Mouse (Mus musculus): ENCODE data around the gene Qtrt1. TPM values are rescaled to one million over a fixed set of nuclear protein-coding genes. Genes with fewer than 3 reads are reported as not detected.

Gene Qtrt1
- 5.6 TPM in 2 replicates for total RNA-seq (2014; rRNA removed)
- polyA plus RNA-seq (2012; rRNA removed): 8.3 and 15.7 TPM in 2 replicates

DNA sequence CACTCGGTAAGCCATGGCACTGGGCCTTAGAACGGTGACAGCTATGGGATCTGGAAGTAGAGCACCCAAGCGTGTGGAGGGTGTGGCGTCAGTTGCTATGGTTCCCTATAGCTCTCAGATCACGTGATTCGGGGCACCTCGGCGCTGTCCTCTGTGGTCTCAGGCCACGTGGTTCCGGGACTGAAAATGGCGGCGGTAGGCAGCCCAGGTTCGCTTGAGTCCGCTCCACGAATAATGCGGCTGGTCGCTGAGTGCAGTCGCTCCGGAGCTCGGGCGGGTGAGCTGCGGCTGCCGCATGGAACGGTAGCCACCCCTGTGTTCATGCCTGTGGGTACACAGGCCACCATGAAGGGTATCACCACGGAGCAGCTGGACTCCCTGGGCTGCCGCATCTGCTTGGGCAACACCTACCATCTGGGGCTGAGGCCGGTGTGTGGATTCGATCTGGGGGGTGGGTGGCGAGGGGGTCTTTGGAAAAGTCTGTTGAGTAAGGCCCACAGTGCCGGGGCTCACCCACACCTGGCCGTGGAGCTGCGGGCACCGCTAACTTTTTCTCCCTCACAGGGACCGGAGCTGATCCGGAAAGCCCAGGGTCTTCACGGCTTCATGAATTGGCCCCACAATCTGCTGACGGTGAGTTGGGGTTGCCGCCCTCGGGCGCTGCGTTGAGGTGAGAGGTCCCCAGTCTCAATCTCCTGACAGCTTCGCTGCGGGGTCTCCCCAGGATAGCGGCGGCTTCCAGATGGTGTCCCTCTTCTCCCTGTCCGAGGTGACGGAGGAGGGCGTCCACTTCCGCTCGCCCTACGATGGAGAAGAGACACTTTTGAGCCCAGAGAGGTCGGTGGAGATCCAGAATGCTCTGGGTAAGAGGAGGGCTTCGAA is at the start of gene Qtrt1:
TSS of gene Qtrt1 (plus strand) at position 169 of the 882 bp plus-strand sequence.
- Histone ChIP-seq H3K36me3 (ENCODE audit: control insufficient read depth, insufficient read depth, low read length) (no peaks in the 10 kb centered on the region), H3K79me2 (ENCODE audit: control insufficient read depth, insufficient read depth, low read length) (no peaks in the 10 kb centered on the region), H3K27me3 (ENCODE audit: control insufficient read depth, insufficient read depth, low read length) (no peaks in the 10 kb centered on the region), H3K9ac (ENCODE audit: low read depth, low read length) (peak within 1 kb of the TSS; percentile 81), H3K4me1 (ENCODE audit: control insufficient read depth, insufficient read depth, low read length) (peaks cover 5% of the 10 kb centered on the region), H3K27ac (replicated peaks; ENCODE audit: insufficient read depth, low read depth, low read length) (no peak within 1 kb of the TSS), H3K4me3 (ENCODE audit: insufficient read depth, low read depth, low read length) (peak within 1 kb of the TSS; percentile 81)
- DNase-seq (ENCODE audit: extremely low read depth, low read depth, low spot score): peak; percentile 72
- TF ChIP-seq POLR2A (IDR thresholded peaks at IDR 0.05; ENCODE audit: extremely low read depth, insufficient read depth, low read length): no peak
- no peak for TF ChIP-seq CTCF (IDR thresholded peaks at IDR 0.05; ENCODE audit: low read depth, low read length)
- WGBS: 2% methylated on average over 53 of the region's 53 CpGs

DNA sequence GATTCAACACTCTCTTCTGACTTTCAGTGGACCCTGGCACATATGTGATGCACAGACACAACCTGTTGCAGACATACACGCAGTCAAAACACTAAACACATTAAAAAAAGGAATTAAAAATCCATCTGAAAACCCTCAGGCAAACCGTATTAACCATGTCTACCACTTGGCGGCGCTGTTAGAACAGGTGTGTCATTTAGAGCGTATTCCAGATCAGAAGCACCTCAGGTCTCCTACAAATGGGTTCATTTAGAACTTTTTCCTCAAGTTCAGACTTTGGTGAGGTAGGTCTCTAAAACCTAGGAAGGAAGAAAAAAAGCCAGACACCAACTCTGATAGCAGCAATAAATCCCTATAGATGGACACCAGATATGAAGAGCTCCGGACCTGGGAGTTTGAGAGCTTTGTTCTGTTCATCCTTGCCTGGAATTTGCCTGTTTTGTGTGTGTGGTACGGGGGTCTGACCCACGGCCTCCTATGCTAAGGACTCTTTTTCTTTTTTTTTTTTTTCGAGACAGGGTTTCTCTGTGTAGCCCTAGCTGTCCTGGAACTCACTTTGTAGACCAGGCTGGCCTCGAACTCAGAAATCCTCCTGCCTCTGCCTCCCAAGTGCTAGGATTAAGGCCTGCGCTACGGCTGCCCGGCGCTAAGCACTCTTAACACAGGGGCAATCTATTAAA is 45.0 kb upstream of the Qtrt1 start:
- DNase-seq (ENCODE audit: extremely low read depth, low read depth, low spot score): peak; percentile 62
- H3K9ac ChIP-seq (ENCODE audit: low read depth, low read length): peak overlapping the region; percentile 21; the same call in 1 of the 2 replicates
- H3K27me3 ChIP-seq (ENCODE audit: control insufficient read depth, insufficient read depth, low read length): no peaks in the 10 kb centered on the region
- 29% methylated on average over 14 of the region's 14 CpGs for WGBS
- H3K36me3 ChIP-seq (ENCODE audit: control insufficient read depth, insufficient read depth, low read length): no peaks in the 10 kb centered on the region
- no peak for TF ChIP-seq POLR2A (IDR thresholded peaks at IDR 0.05; ENCODE audit: extremely low read depth, insufficient read depth, low read length)
- TF ChIP-seq CTCF (IDR thresholded peaks at IDR 0.05; ENCODE audit: low read depth, low read length): peak; percentile 57
- H3K4me3 ChIP-seq (ENCODE audit: insufficient read depth, low read depth, low read length): no peak overlapping the region
- H3K79me2 ChIP-seq (ENCODE audit: control insufficient read depth, insufficient read depth, low read length): peaks cover 19% of the 10 kb centered on the region; the same call in 1 of the 2 replicates
- H3K27ac ChIP-seq (replicated peaks; ENCODE audit: insufficient read depth, low read depth, low read length): peak overlapping the region; percentile 22
- peaks cover 6% of the 10 kb centered on the region for H3K4me1 ChIP-seq (ENCODE audit: control insufficient read depth, insufficient read depth, low read length)

DNA sequence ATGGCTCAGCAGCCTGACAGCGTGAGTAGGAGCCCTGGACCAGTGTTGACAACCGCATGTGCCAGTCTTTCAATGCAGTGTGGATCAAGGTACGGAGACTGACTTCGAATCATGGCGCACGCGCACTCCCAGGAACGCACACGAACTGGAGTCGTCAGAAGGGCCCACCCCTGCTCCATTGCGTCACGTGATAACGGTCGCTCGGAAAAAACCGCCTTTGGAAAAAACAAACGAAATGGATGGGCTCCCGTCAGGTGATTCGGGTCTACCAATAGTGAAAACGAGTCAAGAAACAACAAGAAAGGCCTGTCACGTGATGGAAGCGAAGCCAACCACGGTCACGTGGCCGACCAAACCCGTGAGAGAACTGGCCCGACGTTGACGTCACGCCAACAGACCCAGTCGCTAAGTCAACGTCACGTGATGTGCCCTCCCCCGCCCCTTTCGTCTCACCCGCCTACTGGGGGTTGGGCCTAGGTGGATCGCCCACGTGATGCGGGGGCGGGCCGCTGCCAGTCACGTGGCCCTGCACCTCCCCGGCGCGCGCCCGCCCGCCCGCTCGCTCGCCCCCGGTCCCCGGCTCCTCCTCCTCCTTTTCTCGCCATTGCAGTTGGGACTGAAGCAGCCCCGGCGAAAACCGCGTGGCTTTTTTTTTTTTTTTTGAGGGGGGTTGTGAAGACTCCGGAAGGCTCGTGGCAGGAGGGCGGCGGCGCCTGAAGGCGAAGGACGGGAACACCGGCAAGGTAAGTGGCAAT is 44.1 kb upstream of the Qtrt1 start, which contains the start of gene Ilf3:
TSS of gene Ilf3 (plus strand) at position 515 of the 755 bp plus-strand sequence.
- H3K4me3 ChIP-seq (ENCODE audit: insufficient read depth, low read depth, low read length): peak within 1 kb of the TSS; percentile 98
- WGBS: 1% methylated on average over 66 of the region's 66 CpGs
- no peaks in the 10 kb centered on the region for H3K27me3 ChIP-seq (ENCODE audit: control insufficient read depth, insufficient read depth, low read length)
- TF ChIP-seq CTCF (IDR thresholded peaks at IDR 0.05; ENCODE audit: low read depth, low read length) (no peak), POLR2A (IDR thresholded peaks at IDR 0.05; ENCODE audit: extremely low read depth, insufficient read depth, low read length) (0 out of 2 replicates have a peak, but pooled peaks have one; percentile 25)
- DNase-seq (ENCODE audit: extremely low read depth, low read depth, low spot score): peak; percentile 99
- H3K9ac ChIP-seq (ENCODE audit: low read depth, low read length): peak within 1 kb of the TSS; percentile 83
- peak within 1 kb of the TSS; percentile 22 for H3K27ac ChIP-seq (replicated peaks; ENCODE audit: insufficient read depth, low read depth, low read length)
- H3K4me1 ChIP-seq (ENCODE audit: control insufficient read depth, insufficient read depth, low read length): peaks cover 6% of the 10 kb centered on the region
- H3K79me2 ChIP-seq (ENCODE audit: control insufficient read depth, insufficient read depth, low read length): peaks cover 21% of the 10 kb centered on the region; the same call in 1 of the 2 replicates
- H3K36me3 ChIP-seq (ENCODE audit: control insufficient read depth, insufficient read depth, low read length): no peaks in the 10 kb centered on the region

DNA sequence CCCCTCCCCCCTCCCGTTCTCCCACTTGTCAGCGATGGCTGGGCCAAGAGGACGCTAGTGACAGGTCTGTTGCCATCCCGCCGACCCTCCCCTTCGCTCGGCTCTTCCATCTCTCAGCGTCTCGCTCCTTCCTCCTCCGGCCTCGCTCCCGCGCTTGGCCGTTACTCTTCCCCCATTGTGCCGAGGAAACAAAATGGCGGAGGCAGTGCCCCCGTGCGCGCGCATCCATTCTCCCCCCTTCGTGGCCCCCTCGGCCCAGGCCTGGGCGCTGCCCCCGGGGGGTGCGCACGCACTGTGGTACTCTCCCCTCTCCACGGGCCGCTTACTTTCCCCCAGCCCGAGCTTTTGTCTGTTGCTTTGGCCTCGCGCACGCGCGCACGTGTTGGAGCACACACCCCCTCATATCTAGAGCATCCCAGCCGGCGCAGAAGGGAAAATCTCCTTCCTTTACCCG is 43.5 kb upstream of the Qtrt1 start:
- no peak for TF ChIP-seq CTCF (IDR thresholded peaks at IDR 0.05; ENCODE audit: low read depth, low read length)
- TF ChIP-seq POLR2A (IDR thresholded peaks at IDR 0.05; ENCODE audit: extremely low read depth, insufficient read depth, low read length): no peak

DNA sequence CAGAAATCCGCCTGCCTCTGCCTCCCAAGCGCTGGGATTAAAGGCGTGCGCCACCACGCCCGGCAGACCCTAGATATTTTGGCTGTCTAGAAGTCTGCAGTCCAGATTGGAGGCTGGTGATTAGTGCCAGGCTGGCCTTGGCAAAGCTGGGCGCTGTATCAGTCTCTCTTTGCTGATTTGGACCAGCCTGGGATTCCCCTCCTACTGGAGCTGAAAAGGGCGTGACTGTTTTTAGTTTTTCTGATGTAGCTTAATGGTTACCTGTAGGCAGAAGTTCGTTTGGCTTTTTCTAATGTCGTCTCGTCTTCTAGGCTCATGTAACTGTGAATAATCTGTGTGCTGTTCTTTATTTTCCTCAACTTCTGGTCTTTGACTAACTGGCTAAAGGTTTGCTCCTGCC is 42.6 kb upstream of the Qtrt1 start:
- Histone ChIP-seq H3K36me3 (ENCODE audit: control insufficient read depth, insufficient read depth, low read length) (no peaks in the 10 kb centered on the region), H3K79me2 (ENCODE audit: control insufficient read depth, insufficient read depth, low read length) (peaks cover 35% of the 10 kb centered on the region), H3K27ac (replicated peaks; ENCODE audit: insufficient read depth, low read depth, low read length) (no peak overlapping the region), H3K27me3 (ENCODE audit: control insufficient read depth, insufficient read depth, low read length) (no peaks in the 10 kb centered on the region), H3K4me3 (ENCODE audit: insufficient read depth, low read depth, low read length) (no peak overlapping the region), H3K4me1 (ENCODE audit: control insufficient read depth, insufficient read depth, low read length) (peaks cover 6% of the 10 kb centered on the region), H3K9ac (ENCODE audit: low read depth, low read length) (no peak overlapping the region)
- no peak for TF ChIP-seq POLR2A (IDR thresholded peaks at IDR 0.05; ENCODE audit: extremely low read depth, insufficient read depth, low read length)
- TF ChIP-seq CTCF (IDR thresholded peaks at IDR 0.05; ENCODE audit: low read depth, low read length): no peak
- 66% methylated on average over 11 of the region's 11 CpGs for WGBS
- no peak for DNase-seq (ENCODE audit: extremely low read depth, low read depth, low spot score)

More for the DNA sequence above, 43.5 kb upstream of the Qtrt1 start:
- DNase-seq (ENCODE audit: extremely low read depth, low read depth, low spot score): peak; percentile 17
- no peak overlapping the region; the same call in 1 of the 2 replicates for H3K27ac ChIP-seq (replicated peaks; ENCODE audit: insufficient read depth, low read depth, low read length)
- under 1% methylated on average over 38 of the region's 38 CpGs for WGBS
- H3K79me2 ChIP-seq (ENCODE audit: control insufficient read depth, insufficient read depth, low read length): peaks cover 28% of the 10 kb centered on the region
- peak overlapping the region; percentile 83 for H3K9ac ChIP-seq (ENCODE audit: low read depth, low read length)
- H3K4me1 ChIP-seq (ENCODE audit: control insufficient read depth, insufficient read depth, low read length): peaks cover 6% of the 10 kb centered on the region
- H3K27me3 ChIP-seq (ENCODE audit: control insufficient read depth, insufficient read depth, low read length): no peaks in the 10 kb centered on the region
- H3K36me3 ChIP-seq (ENCODE audit: control insufficient read depth, insufficient read depth, low read length): no peaks in the 10 kb centered on the region
- H3K4me3 ChIP-seq (ENCODE audit: insufficient read depth, low read depth, low read length): peak overlapping the region; percentile 98
